ENCODE assay signal across 18 mouse cellular contexts in genomic region chr3:65925058-65925740, GRCm38 (mm10). TPM values are rescaled to one million over a fixed set of nuclear protein-coding genes. Genes with fewer than 3 reads are reported as not detected.
A peak's percentile ranks its signal among the peaks of the same experiment; 100 is the strongest.
DNase-seq lines count a peak whose midpoint lies in the region; ATAC-seq and TF ChIP-seq lines count a peak whose summit lies in the region.
"Had no signal": no experiment of that assay in that cellular context is flagged by ENCODE, and none has a peak within 500 bp of the region (broad histone marks: within the 10 kb centered on the region; RNA-seq: fewer than 3 reads in every experiment).

No protein-coding gene starts in this region.

- TF ChIP-seq EP300 in liver, postnatal 0 days (IDR thresholded peaks at IDR 0.05; ENCODE audit: low read depth), result peak; percentile 77

- no peak overlapping the region for H3K4me3 ChIP-seq in C2C12 (ENCODE audit: insufficient read depth, poor library complexity, severe bottlenecking)
- H3K4me3 ChIP-seq in liver, postnatal 0 days (ENCODE audit: low read depth, low read length), result no peak overlapping the region
- H3K4me3 ChIP-seq: erythroblast, embryonic 14.5 days; forebrain, embryonic 15.5 days; hindbrain, embryonic 13.5 days; limb, embryonic 15.5 days; neural tube, embryonic 12.5 days had no signal

- H3ac ChIP-seq in C2C12 (ENCODE audit: control insufficient read depth, insufficient read length, low read depth), result no peak overlapping the region

- no peak for TF ChIP-seq CTCF in C2C12 (IDR thresholded peaks at IDR 0.05; ENCODE audit: control insufficient read depth, insufficient read depth, insufficient read length)
- TF ChIP-seq CTCF in liver, postnatal 0 days (IDR thresholded peaks at IDR 0.05; ENCODE audit: low read depth), result no peak

- peaks cover 17% of the 10 kb centered on the region for H3K4me1 ChIP-seq in liver, postnatal 0 days (ENCODE audit: insufficient read depth)

- peak; percentile 38 for ATAC-seq in liver, postnatal 0 days
- ATAC-seq: forebrain, embryonic 15.5 days; intestine, postnatal 0 days had no signal

- H3K27ac ChIP-seq in liver, postnatal 0 days (ENCODE audit: low read depth), result no peak overlapping the region
- H3K27ac ChIP-seq: forebrain, embryonic 15.5 days; hindbrain, embryonic 13.5 days; limb, embryonic 15.5 days; neural tube, embryonic 12.5 days had no signal

- H3K9me3 ChIP-seq in liver, postnatal 0 days (ENCODE audit: low read length), result no peaks in the 10 kb centered on the region
- H3K9me3 ChIP-seq: forebrain, embryonic 15.5 days; hindbrain, embryonic 13.5 days; limb, embryonic 15.5 days; neural tube, embryonic 12.5 days had no signal

- H3K79me3 ChIP-seq in C2C12 (ENCODE audit: low read depth), result peaks cover 6% of the 10 kb centered on the region

- H3K79me2 ChIP-seq in C2C12 (ENCODE audit: control insufficient read depth, insufficient read depth), result peaks cover 9% of the 10 kb centered on the region

- no peaks in the 10 kb centered on the region for H3K27me3 ChIP-seq in C2C12 (ENCODE audit: control insufficient read depth, insufficient read depth, insufficient read length)
- no peaks in the 10 kb centered on the region for H3K27me3 ChIP-seq in liver, postnatal 0 days (ENCODE audit: insufficient read depth, low read length)
- H3K27me3 ChIP-seq: forebrain, embryonic 15.5 days; limb, embryonic 15.5 days; neural tube, embryonic 12.5 days had no signal

- no peaks in the 10 kb centered on the region for H3K36me3 ChIP-seq in C2C12 (ENCODE audit: control insufficient read depth, insufficient read depth)
- H3K36me3 ChIP-seq in liver, postnatal 0 days (replicated peaks; ENCODE audit: insufficient read depth, low read length), result no peaks in the 10 kb centered on the region
- H3K36me3 ChIP-seq: forebrain, embryonic 15.5 days; hindbrain, embryonic 13.5 days; limb, embryonic 15.5 days; neural tube, embryonic 12.5 days had no signal

- H3K4me2 ChIP-seq in liver, postnatal 0 days (ENCODE audit: low read depth, low read length), result no peak overlapping the region
- H3K4me2 ChIP-seq: forebrain, embryonic 15.5 days; hindbrain, embryonic 13.5 days; limb, embryonic 15.5 days; neural tube, embryonic 12.5 days had no signal

- intact Hi-C loops in left cerebral cortex, postnatal 10 days (cut with DNase I), result loop anchor here (5.0 to 10.0 kb wide), 2 partner anchors 63 to 260 kb away; partner anchors contain the start of gene Lekr1

- peak; percentile 54 to 57 for DNase-seq in kidney, adult 8-10 months
- DNase-seq in kidney, postnatal 14 days, result no peak
- DNase-seq in adrenal gland, postnatal 36 days, result peak; percentile 34 to 46
- DNase-seq in liver, postnatal 0 days, result no peak
- DNase-seq in layer of hippocampus, postnatal 14 days (ENCODE audit: low spot score in 2 of 2), result no peak
- DNase-seq in left cerebral cortex, postnatal 10 days (ENCODE audit: extremely low spot score in 1 of 2, low spot score in 2 of 2), result no peak
- DNase-seq: cerebellum, adult 11 months; cerebellum, postnatal 25 days; heart, adult 18-20 months; layer of hippocampus, adult 9-11 months; right cerebral cortex, postnatal 4 days had no signal

- WGBS in liver, postnatal 0 days (ENCODE audit: insufficient replicate concordance), result 64% methylated on average over 5 of the region's 5 CpGs

- no peak overlapping the region for H3K9ac ChIP-seq in liver, postnatal 0 days (replicated peaks)
- H3K9ac ChIP-seq: forebrain, embryonic 15.5 days; hindbrain, embryonic 13.5 days; limb, embryonic 15.5 days; neural tube, embryonic 12.5 days had no signal

TF ChIP-seq in C2C12, 6 proteins besides CTCF, POLR2A, EP300 and RAD21:
- TF ChIP-seq MAX (IDR thresholded peaks at IDR 0.05) (peak; percentile 54), USF1 (IDR thresholded peaks at IDR 0.05; ENCODE audit: low read depth) (no peak)

RNA-seq across cellular contexts. Expression of gene Ccnl1, which starts 32.9 kb away (rescaled TPM):
- polyA plus RNA-seq in C2C12 (2012; fragmentation: generic; extraction: Trizol), result 12.5 TPM
- 100 to 1,000 TPM in 1 of 2 experiments, 10 to 100 TPM in 1; 80.0 to 129 TPM for total RNA-seq in adrenal gland, postnatal 36 days (2021)
- polyA plus RNA-seq in liver, postnatal 0 days (2015; fragmentation: Nextera tagmentation; extraction: Ambion mirVana), result 33.1 and 38.1 TPM in 2 replicates
- total RNA-seq in layer of hippocampus, postnatal 14 days (2021), result 10 to 100 TPM; 52.3 to 59.4 TPM
- total RNA-seq in left cerebral cortex, postnatal 10 days (2021), result 10 to 100 TPM; 55.8 to 57.5 TPM

Comparison
In these comparisons a context has a peak if more than half of its experiments do, and no peak if none do; other contexts are left out.
1. DNase-seq: peak in kidney, adult 8-10 months (2 of 2) and adrenal gland, postnatal 36 days (2 of 2); none in kidney, postnatal 14 days (single experiment), liver, postnatal 0 days (single experiment), layer of hippocampus, postnatal 14 days (0 of 2) and left cerebral cortex, postnatal 10 days (0 of 2).